Mouse (Mus musculus) embryonic facial prominence, embryonic 12.5 days (tissue): ENCODE measurements around the gene Izumo1. TPM values are rescaled to one million over a fixed set of nuclear protein-coding genes. Genes with fewer than 3 reads are reported as not detected.
A peak's percentile ranks its signal among the peaks of the same experiment; 100 is the strongest.

Experiments used
- ATAC-seq: fragments of 200-750 bp; cut with Nextera tagmentation; 2 replicates; pipeline ENCODE4 v1.8.0; 2017; ENCODE audit not compliant: insufficient number of reproducible peaks, insufficient read depth, low FRiP score, low TSS enrichment
- H3K27ac ChIP-seq: fragments of 300-500 bp; sonication (generic); 2 replicates; pipeline ENCODE4 v1.5.1; 2016; ENCODE audit warnings: mild to moderate bottlenecking
- H3K27me3 ChIP-seq: fragments of 300-500 bp; sonication (generic); 2 replicates; pipeline ENCODE4 v1.6.1; 2016; ENCODE audit warnings: mild to moderate bottlenecking, moderate library complexity
- H3K36me3 ChIP-seq: fragments of 300-500 bp; sonication (generic); 2 replicates; pipeline ENCODE4 v1.6.1; 2016; ENCODE audit warnings: mild to moderate bottlenecking
- H3K4me1 ChIP-seq: fragments of 300-500 bp; sonication (generic); 2 replicates; pipeline ENCODE4 v1.6.1; 2016
- H3K4me2 ChIP-seq: fragments of 300-500 bp; sonication (generic); replicated peaks from 2 replicates; pipeline ENCODE4 v1.6.1; 2016; ENCODE audit warnings: mild to moderate bottlenecking, moderate library complexity
- H3K4me3 ChIP-seq: fragments of 300-500 bp; sonication (generic); 2 replicates; pipeline ENCODE4 v1.5.1; 2016; ENCODE audit warnings: mild to moderate bottlenecking
- H3K9ac ChIP-seq: fragments of 300-500 bp; sonication (generic); 2 replicates; pipeline ENCODE4 v1.6.1; 2016; ENCODE audit warnings: mild to moderate bottlenecking, moderate library complexity
- H3K9me3 ChIP-seq: fragments of 300-500 bp; sonication (generic); 2 replicates; pipeline ENCODE4 v1.6.1; 2016; ENCODE audit warnings: mild to moderate bottlenecking, moderate library complexity
- WGBS: fragments of 180-500 bp; shearing (Covaris S2); methylation state at CpG from one replicate; pipeline ENCODE4 v1.1.7; 2016; 5-methylcytosine and 5-hydroxymethylcytosine counted together
- polyA plus RNA-seq: library from polyadenylated mRNA; unstranded; fragments of >200 nt; fragmentation: Nextera tagmentation; extraction: Ambion mirVana; gene quantifications from 2 replicates; pipeline ENCODE4 v1.2.1, GENCODE M21; 2016

The Izumo1 gene
- polyA plus RNA-seq, 1 experiment from 2014 or later: 0.23 TPM

DNA sequence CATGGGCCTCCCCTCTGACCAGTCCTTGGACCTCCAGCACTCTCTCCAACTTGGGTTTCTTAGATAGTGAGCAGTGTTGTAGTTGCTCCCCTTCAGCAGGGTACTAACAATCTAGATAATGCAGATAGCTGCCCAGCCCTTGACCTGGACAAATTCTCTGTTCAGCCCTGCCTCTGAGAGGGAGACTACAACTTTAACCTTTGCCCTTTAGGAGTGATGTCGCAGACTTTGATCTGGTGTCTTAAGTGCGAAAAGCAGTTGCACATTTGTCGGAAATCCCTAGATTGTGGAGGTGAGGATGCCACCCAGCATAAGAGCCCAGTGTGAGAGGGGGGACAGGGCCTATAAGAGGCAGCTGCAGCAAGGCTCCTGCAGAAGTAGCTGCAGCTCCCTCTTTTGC, 3.1 kb downstream of the Izumo1 start:
- H3K4me2 ChIP-seq: no peak overlapping the region
- H3K4me3 ChIP-seq: no peak overlapping the region
- no peak overlapping the region for H3K9ac ChIP-seq
- H3K9me3 ChIP-seq: no peaks in the 10 kb centered on the region
- 83% methylated on average over 3 of the region's 3 CpGs for WGBS
- no peak overlapping the region for H3K27ac ChIP-seq
- ATAC-seq: no peak
- H3K36me3 ChIP-seq: no peaks in the 10 kb centered on the region
- H3K27me3 ChIP-seq: peaks cover 21% of the 10 kb centered on the region
- H3K4me1 ChIP-seq: no peaks in the 10 kb centered on the region

DNA sequence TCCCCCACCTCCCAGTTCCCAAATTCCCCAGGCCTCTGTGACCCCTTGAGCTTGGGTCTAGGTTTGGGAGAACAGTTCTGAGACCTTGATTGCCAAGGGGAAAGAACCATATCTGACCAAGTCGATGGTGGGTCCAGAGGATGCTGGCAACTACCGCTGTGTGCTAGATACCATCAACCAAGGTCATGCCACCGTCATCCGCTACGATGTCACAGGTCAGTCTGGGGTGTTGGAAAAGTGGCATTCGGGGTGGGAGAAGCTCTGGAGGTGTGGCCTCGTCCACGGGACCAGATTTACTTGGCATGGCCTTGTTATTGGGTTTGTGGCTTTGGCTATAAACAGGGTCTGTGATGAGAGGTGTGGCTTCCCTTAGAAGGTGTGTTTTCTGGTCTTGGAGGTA, 3.9 kb downstream of the Izumo1 start:
- 90% methylated on average over 8 of the region's 8 CpGs for WGBS
- Histone ChIP-seq H3K27me3 (peaks cover 24% of the 10 kb centered on the region), H3K27ac (no peak overlapping the region), H3K9me3 (no peaks in the 10 kb centered on the region), H3K4me3 (no peak overlapping the region), H3K4me2 (no peak overlapping the region), H3K36me3 (no peaks in the 10 kb centered on the region), H3K4me1 (no peaks in the 10 kb centered on the region), H3K9ac (no peak overlapping the region)
- ATAC-seq: no peak

DNA sequence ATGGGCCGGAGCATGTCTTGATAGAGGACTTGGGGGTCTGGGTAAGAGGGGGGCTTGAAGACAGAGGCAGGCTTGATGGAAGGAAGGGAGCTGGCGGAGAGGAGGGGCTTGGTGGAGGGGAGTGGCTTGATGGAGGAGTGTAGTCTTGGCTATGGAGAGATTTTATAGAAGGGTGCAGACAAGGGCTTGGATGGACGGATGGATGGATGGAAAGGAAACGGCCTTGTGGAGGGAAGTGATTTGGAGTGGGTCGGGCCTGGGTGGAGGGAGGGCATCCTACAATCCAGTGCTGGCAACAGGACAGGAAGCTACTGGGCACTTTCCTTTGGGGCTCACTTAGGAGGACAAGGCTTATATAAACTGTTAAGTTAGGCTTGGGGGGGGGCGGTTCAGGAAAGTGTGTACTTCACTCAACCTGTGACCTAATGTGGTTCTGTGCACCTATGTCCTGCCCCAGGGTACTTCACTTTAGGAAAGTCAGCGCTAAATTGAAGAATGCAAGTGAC, 5.0 kb downstream of the Izumo1 start:
- 89% methylated on average over 7 of the region's 7 CpGs for WGBS
- H3K27ac ChIP-seq: no peak overlapping the region
- H3K4me3 ChIP-seq: no peak overlapping the region
- H3K4me1 ChIP-seq: no peaks in the 10 kb centered on the region
- ATAC-seq: no peak
- H3K9ac ChIP-seq: no peak overlapping the region
- H3K4me2 ChIP-seq: no peak overlapping the region
- no peaks in the 10 kb centered on the region for H3K9me3 ChIP-seq
- H3K27me3 ChIP-seq: peaks cover 24% of the 10 kb centered on the region
- H3K36me3 ChIP-seq: no peaks in the 10 kb centered on the region

DNA sequence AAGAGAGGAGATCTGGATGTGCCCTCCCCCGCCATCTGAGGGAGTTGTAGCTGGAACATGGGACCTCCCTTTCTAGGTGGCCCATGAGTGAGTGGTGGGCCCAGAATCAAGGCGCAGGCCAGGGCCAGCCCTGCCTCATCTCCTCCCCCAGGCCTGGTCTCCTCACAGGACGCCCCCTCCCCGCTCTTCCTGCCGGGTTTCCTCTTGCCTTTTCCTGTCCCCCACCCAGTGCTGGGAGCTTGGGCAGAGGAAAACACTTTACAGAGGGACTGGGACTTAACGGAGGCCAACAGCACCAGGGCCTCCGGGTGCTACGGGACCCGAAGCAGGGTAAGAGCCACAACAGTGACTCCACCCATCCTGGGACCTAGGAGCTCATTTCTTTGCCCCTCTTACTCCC, 5.7 kb downstream of the Izumo1 start, which contains the start of gene Rasip1:
Rasip1 (plus strand) TSS at position 228 of the 400 bp plus-strand sequence.
- Histone ChIP-seq H3K36me3 (no peaks in the 10 kb centered on the region), H3K4me1 (peaks cover 2% of the 10 kb centered on the region), H3K27me3 (peaks cover 24% of the 10 kb centered on the region), H3K9me3 (no peaks in the 10 kb centered on the region), H3K27ac (peak within 1 kb of the TSS; percentile 60; the same call in 1 of the 2 replicates), H3K4me2 (peak within 1 kb of the TSS; percentile 98), H3K4me3 (peak within 1 kb of the TSS; percentile 59), H3K9ac (peak within 1 kb of the TSS; percentile 75)
- no peak for ATAC-seq
- WGBS: 76% methylated on average over 9 of the region's 9 CpGs

DNA sequence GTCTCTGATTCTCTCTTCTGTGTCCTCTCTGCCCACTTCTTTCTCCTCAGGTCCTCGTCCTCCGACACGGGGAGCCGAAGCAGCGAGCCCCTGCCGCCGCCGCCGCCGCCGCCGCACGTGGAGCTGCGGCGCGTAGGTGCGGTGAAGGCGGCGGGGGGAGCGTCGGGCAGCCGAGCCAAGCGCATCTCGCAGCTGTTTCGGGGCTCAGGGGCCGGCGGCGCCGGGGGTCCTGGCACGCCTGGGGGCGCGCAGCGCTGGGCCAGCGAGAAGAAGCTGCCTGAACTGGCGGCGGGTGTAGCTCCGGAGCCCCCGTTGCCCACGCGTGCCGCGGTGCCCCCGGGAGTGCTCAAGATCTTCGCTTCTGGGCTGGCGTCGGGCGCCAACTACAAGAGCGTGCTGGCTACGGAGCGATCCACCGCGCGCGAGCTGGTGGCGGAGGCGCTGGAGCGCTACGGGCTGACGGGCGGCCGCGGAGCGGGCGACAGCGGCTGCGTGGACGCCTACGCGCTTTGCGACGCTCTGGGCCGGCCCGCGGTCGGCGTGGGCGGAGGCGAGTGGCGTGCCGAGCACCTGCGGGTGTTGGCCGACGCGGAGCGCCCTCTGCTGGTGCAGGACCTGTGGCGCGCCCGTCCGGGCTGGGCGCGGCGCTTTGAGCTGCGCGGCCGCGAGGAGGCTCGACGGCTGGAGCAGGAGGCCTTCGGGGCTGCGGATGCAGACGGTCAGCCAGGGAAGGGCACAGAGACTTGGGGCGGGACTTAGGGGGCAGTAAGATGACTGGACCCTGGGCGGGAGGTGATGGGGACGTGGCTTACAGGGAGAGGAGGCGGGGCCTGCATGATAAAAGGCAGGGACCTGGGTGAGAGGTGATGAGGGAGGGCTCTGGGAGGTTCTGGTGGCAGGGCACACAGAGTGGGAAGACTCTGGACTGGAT, 7.0 kb downstream of the Izumo1 start:
- WGBS: 1% methylated on average over 105 of the region's 105 CpGs
- peak; percentile 61 for ATAC-seq
- H3K9me3 ChIP-seq: no peaks in the 10 kb centered on the region

DNA sequence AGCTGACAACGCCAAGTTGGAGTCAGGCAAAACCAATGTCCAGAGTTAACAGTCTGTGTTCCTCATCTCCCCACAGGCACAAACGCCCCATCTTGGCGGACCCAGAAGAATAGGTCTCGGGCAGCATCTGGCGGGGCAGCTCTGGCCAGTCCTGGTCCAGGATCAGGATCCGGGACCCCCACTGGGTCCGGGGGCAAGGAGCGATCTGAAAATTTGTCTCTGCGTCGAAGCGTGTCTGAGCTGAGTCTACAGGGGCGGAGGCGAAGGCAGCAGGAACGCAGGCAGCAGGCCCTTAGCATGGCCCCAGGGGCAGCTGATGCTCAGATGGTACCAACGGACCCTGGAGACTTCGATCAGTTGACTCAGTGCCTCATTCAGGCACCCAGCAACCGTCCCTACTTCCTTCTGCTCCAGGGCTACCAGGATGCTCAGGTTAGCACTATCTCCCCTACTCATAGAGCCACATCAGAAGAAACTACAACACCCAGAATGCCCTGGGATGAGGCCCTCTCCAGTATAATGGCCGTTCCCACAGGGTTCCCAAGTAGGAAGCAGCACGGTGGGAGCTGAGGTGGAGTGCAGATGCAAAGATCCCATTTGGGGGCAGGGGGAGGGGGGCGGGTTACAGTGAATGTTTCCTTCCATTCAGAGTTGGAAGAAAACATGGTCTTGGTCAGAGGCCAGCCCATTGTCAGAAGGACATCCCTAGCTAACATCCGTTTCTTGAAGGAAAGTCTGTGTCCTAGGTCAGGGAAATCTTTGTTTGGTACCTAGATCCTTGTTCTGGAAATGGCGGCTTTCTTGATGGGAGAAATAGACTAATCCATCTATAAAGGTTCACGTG, 8.7 kb downstream of the Izumo1 start:
- 73% methylated on average over 23 of the region's 23 CpGs for WGBS
- H3K9me3 ChIP-seq: no peaks in the 10 kb centered on the region
- H3K4me2 ChIP-seq: no peak overlapping the region
- peaks cover 29% of the 10 kb centered on the region for H3K27me3 ChIP-seq
- H3K4me1 ChIP-seq: peaks cover 9% of the 10 kb centered on the region
- H3K27ac ChIP-seq: no peak overlapping the region
- no peak for ATAC-seq
- H3K9ac ChIP-seq: no peak overlapping the region
- H3K4me3 ChIP-seq: no peak overlapping the region
- H3K36me3 ChIP-seq: no peaks in the 10 kb centered on the region

More for the DNA sequence above, 7.0 kb downstream of the Izumo1 start:
- Histone ChIP-seq H3K4me2 (peak overlapping the region; percentile 98), H3K27me3 (peaks cover 29% of the 10 kb centered on the region), H3K9ac (peak overlapping the region; percentile 75), H3K27ac (peak overlapping the region; percentile 60; the same call in 1 of the 2 replicates), H3K4me3 (peak overlapping the region; percentile 59), H3K4me1 (peaks cover 9% of the 10 kb centered on the region), H3K36me3 (no peaks in the 10 kb centered on the region)

DNA sequence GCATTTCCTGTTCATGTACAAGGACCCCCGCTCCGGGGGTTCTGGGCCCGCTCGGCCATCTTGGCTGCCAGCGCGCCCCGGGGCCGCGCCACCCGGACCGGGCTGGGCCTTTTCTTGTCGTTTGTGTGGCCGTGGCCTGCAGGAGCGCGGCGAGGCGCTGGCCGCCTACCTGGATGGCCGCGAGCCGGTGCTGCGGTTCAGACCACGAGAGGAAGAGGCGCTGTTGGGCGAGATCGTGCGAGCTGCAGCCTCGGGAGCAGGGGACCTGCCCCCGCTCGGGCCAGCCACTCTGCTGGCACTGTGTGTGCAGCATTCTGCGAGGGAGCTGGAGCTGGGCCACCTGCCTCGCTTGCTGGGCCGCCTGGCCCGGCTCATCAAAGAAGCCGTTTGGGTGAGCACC, 10.9 kb downstream of the Izumo1 start:
- peaks cover 24% of the 10 kb centered on the region for H3K27me3 ChIP-seq
- H3K4me2 ChIP-seq: peak overlapping the region; percentile 54
- no peaks in the 10 kb centered on the region for H3K9me3 ChIP-seq
- WGBS: 14% methylated on average over 31 of the region's 35 CpGs
- H3K36me3 ChIP-seq: peaks cover 8% of the 10 kb centered on the region; the same call in 1 of the 2 replicates
- H3K4me1 ChIP-seq: peaks cover 9% of the 10 kb centered on the region
- 0 out of 2 replicates have a peak overlapping the region, but pooled peaks have one; percentile 6 for H3K27ac ChIP-seq
- peak overlapping the region; percentile 30 for H3K4me3 ChIP-seq
- ATAC-seq: no peak
- H3K9ac ChIP-seq: peak overlapping the region; percentile 63

DNA sequence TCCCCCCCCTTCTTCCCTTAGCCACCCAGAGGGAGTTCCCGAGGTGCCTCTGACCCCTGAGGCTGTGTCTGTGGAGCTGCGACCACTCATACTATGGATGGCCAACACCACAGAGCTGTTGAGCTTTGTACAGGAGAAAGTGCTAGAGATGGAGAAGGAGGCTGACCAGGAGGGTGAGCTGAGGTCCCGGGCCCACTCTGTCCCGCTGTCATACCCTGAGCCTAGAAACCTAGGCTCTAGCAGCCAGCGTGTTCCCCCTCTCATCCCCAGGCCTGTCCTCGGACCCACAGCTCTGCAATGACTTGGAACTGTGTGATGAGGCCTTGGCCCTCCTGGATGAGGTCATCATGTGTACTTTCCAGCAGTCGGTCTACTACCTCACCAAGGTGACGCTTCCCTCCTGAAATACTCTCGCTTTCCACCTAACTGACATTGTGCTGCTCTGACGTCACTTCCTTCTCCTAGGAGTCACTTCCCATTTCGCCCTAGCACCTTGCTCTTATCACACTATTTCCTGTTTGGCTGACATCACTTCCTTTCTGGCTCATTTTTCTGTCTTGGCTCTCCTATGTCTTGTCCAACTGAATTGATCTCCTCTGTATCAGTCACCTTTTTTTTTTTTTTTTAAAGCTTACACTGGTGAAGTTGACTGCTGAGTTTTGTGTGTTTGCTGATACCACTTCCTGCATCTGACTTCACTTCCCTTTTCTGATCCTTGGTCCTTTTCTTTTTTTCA, 13.5 kb downstream of the Izumo1 start:
- Histone ChIP-seq H3K4me2 (no peak overlapping the region), H3K9ac (no peak overlapping the region), H3K27ac (0 out of 2 replicates have a peak overlapping the region, but pooled peaks have one; percentile 23), H3K36me3 (peaks cover 8% of the 10 kb centered on the region; the same call in 1 of the 2 replicates), H3K9me3 (no peaks in the 10 kb centered on the region), H3K27me3 (peaks cover 6% of the 10 kb centered on the region; the same call in 1 of the 2 replicates), H3K4me3 (no peak overlapping the region), H3K4me1 (peaks cover 16% of the 10 kb centered on the region)
- WGBS: 88% methylated on average over 11 of the region's 11 CpGs
- ATAC-seq: no peak

DNA sequence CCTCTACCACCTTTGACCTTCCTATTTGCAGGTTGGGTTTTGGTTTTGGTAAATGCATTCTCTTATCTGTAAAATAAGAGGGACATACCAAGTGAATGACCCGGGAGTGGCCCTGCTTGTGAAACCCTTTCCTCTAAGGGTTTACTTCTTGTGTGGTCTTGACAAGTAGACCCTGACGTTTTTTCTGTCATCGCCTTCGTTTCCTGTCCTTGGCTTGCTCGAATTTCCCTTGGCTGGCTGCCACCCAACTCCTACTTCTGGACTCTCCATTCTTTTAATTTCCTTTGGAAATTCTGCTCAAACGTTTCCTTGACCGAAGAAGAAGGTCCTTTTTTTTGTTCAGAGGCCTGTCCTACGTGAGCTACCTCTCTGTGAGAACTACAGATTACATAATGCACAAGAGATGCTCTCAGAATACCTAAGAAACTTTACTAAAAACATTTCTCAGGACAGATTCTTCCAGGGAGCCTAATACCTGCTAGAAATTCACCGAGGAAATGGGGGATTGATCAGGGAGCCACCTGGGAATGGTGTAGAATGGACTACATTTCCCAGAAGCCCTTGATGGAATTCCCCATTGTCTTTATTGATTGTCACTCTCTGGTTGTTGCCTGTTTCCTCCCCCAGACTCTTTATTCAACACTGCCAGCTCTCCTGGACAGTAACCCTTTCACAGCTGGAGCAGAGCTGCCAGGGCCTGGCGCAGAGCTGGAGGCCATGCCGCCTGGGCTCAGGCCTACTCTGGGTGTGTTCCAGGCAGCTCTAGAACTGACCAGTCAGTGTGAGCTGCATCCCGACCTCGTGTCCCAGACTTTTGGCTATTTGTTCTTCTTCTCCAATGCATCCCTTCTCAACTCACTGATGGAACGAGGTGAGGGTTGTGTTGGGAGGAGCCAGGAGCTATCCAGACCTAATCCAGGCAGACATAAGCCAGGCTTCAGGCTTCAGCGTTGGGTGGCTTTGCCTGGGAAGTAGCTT, 14.4 kb downstream of the Izumo1 start:
- H3K4me1 ChIP-seq: peaks cover 17% of the 10 kb centered on the region
- no peak overlapping the region for H3K9ac ChIP-seq
- WGBS: 77% methylated on average over 15 of the region's 15 CpGs
- H3K27ac ChIP-seq: no peak overlapping the region
- no peak for ATAC-seq
- H3K9me3 ChIP-seq: no peaks in the 10 kb centered on the region
- H3K36me3 ChIP-seq: peaks cover 8% of the 10 kb centered on the region; the same call in 1 of the 2 replicates
- no peak overlapping the region for H3K4me3 ChIP-seq
- H3K4me2 ChIP-seq: no peak overlapping the region
- peaks cover 5% of the 10 kb centered on the region; the same call in 1 of the 2 replicates for H3K27me3 ChIP-seq

DNA sequence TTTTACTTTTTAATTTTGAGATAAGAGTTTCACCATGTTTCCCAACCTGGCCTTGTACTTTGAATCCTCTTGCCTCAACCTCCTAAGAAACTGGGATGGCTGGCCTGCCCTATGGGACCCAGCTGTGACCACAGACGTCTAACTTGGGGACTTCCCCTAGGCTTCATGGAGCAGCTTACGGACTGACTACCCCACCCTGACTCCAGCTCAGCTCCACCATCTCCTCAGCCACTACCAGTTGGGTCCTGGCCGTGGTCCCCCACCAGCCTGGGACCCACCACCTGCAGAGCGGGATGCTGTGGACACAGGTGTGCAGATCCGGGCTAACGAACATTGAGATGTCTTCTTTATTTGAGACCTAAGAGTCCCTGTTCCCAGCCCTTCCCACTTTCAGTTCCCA, 16.1 kb downstream of the Izumo1 start:
- Histone ChIP-seq H3K9ac (no peak overlapping the region), H3K27ac (no peak overlapping the region), H3K4me2 (no peak overlapping the region), H3K27me3 (peaks cover 3% of the 10 kb centered on the region; the same call in 1 of the 2 replicates), H3K9me3 (no peaks in the 10 kb centered on the region), H3K4me1 (peaks cover 28% of the 10 kb centered on the region), H3K4me3 (no peak overlapping the region), H3K36me3 (peaks cover 8% of the 10 kb centered on the region; the same call in 1 of the 2 replicates)
- 93% methylated on average over 6 of the region's 6 CpGs for WGBS
- ATAC-seq: no peak
